Mouse (Mus musculus): Measurements from ENCODE around the gene Plvap. TPM values are rescaled to one million over a fixed set of nuclear protein-coding genes. Genes with fewer than 3 reads are reported as not detected.

The Plvap gene
- polyA plus RNA-seq (2012; rRNA removed), result 5.8 and 9.6 TPM in 2 replicates

DNA sequence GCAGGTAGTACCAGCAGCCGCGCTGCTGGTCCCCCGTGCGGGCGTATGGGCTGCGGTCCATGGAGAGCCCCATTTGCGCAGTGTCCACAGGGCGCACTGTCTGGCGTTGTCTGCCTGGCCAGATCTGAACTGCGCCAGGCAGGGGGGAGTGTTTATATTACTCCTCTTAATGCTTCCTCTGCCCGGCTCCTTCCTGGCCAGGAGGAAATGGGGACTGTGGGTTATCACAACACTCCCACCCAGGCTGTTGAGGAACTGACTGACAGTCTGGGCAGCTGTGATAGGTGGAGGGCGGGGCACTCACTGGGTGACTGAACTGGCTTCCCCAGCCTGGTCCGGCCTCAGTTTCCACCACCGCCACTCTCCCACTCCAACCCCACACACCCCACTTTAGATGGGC, at the start of gene Plvap:
TSS of gene Plvap (minus strand) at position 109 of the 400 bp plus-strand sequence.

DNA sequence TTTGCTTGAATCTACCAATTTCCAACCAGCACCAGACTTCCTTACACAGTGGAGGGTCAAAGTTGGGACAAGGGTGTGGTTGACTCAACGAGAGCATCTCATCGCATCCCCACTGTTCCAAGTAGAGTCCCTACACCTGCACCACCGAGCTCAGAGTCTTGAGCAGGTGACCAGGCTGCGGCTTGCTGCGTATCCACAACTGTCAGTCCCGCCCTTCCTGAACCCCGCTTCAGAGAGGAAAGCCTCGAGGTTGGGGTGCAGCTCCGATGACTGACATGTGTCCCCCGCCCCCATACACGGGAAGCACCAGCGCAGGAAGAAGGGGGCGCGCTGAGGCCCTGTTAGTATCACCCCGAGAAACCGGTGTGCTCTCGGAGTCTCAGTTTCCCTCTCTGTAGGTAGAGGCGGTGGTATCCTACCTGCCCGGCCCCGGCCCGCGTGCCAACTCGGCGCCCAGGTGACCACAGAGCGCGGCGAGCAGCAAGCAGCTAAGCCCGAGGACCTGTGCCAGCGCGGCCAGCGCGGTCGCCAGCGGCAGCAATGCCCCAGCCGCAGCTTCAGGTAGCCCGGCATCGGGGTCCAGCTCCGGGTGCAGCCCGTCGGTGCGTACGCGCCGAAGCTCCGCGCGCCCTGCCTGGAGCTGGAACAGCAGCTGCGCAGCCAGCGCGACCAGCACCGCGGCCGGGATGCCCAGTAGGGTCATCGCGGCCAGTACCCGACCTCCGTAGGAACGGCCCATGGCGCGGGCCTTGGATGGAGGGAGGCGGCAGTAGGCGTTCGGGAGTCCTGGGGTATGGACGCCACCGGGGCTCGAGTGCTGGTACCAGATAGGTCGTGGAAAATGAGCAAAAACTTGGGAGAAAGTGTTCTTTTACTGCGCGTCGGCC, 46.8 kb upstream of the Plvap start, which contains the start of gene Tmem221:
TSS of gene Tmem221 (minus strand) at position 801 of the 887 bp plus-strand sequence.

DNA sequence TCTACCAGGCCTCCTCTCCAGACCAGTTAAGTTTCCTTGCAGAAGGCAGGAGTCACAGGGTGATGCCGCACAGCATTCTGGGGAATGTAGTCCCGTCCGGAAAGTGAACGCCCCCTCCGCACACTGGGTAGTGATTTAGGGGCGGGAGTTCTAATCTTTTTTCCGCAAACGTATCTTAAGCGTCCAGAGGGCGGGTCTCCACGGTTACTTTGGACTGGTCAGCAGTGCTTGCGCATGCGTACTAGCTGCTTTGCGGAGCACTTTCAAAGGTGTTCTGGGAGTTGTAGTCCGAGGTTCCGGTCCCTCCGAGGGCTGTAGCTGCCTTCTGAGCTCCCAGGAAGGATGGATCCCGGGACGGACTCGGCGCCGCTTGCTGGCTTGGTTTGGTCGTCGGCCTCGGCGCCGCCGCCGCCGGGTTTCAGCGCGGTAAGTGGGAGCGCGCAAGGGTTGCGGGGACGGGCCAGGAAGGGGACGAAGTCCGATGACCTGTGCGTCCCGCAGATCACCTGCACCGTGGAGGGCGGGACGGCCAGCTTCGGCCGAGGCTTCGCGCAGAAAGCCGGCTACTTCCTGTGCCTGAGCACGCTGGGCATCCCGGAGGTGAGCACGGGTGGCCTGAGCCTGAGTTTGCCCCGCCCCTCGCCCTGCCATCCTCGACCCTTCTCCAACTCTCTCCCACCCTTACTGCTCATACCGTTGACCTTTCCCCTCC, 31.2 kb upstream of the Plvap start, which contains the start of gene Mvb12a:
TSS of gene Mvb12a (plus strand) at position 291 of the 712 bp plus-strand sequence.

DNA sequence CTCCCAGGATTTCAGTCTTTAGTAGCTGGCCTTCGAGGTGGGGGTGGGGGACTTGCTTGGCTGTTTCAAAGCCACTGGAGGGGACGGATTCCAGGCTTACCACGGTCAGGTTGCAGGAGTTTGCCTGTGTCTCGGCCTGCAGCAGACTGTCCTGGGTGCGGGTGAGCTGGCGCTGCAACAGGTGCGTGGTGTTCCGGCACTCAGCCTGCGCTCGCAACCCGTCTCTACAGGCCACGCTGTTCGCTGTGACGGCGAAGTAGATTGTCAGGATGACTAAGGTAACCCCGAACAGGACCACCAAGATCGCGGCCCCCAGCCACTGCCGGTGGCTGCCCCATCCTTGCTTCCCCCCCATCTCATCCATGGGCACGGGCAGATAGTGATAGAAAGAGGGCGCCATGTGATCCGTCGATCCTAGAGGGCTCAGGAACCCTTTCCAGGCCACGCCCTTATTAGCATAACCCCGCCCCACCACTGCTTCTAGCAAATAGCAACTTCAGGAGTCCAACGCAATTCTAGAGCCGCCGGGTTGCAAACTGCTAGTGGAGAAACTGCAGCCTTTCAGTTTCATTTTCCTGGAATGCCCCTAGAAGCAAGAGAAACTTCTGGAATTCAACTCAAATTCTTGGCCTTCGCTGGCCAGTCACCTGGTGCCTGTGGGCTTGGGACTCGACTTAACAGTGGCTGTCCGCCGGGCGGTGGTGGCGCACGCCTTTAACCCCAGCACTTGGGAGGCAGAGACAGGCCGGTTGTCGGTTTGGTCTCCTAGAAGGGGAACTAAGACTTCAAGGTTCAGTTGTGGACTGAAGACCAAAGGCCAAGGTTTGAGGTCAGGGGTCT, 25.7 kb upstream of the Plvap start, which contains the start of gene Bst2:
TSS of gene Bst2 (minus strand) at position 429 of the 840 bp plus-strand sequence.

DNA sequence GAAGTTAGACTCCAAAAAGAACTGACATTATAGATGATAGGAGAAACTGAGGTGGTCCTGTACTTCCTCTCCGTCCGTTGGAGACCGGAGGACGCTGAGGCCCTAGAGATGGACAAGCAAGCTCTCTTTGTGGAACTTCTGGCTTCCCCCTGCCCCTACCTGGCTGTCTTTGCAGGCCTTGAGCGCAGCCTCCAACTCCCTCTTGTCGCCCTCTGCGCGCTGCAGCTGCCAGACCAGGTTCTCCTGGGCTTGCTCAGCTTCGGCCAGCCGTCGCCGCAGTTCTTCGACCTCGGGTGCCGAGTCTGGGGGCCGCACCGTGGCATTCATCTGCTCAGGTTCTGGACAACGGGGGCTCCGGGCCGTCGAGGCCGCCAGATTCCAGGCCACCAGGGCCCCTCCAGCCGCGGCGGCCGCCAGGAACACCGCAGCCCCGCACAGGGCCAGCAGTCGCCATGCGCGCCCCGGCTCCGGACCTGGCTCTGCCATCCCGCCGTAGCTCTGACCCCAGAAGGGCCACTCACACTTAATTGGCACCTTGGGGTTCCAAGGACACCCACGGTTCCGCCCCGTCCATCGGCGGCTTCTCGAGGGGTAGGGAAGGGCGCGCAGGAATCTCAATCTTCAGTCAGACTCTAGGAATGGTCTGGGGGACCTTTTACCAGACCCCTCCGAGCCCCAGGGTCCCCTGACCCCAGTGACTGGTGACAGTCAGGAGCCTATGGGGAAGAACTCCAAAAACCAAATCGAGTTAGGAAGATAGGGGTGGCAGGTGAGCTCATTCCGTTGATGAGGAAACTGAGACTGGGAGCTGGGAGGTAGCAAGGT, 13.9 kb upstream of the Plvap start, which contains the start of gene Ccdc194:
TSS of gene Ccdc194 (minus strand) at position 486 of the 825 bp plus-strand sequence.

DNA sequence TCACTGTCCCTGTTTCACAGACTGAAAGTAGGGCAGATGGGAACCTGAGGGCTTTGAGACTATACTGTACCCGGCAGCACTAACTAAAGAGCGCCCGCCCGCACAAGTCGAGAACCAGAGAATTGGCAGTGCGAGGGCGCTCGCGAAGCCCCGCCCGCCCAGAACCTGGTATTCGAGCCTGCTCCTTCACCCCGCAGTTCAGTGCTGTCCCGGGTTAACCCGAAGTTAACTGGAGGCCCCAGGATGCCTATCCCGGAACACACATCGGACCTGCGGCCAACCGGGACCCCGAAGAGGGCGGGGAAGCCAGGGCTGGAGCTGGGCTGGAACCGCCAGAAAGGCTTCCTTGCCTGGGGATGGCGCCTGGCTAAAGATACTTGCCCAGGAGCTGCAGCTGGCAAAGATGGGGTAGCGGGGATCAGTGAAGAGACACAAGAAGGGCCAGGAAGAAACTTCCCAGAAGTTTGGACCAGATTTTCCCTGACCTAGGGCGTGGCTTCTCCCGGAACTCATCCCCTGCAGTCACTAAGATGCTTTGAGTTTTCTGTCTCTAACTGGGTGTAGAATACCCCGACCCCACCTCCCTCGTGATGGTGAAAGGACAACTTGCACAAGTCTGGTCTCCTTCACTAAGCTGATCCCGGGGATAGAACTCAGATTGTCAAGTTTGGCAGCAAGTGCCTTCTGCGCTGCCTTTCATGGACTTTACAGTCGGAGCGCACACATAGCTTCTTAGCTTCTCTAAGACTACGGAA, 23.7 kb downstream of the Plvap start, which contains the start of gene Gtpbp3:
TSS of gene Gtpbp3 (plus strand) at position 413 of the 755 bp plus-strand sequence.

DNA sequence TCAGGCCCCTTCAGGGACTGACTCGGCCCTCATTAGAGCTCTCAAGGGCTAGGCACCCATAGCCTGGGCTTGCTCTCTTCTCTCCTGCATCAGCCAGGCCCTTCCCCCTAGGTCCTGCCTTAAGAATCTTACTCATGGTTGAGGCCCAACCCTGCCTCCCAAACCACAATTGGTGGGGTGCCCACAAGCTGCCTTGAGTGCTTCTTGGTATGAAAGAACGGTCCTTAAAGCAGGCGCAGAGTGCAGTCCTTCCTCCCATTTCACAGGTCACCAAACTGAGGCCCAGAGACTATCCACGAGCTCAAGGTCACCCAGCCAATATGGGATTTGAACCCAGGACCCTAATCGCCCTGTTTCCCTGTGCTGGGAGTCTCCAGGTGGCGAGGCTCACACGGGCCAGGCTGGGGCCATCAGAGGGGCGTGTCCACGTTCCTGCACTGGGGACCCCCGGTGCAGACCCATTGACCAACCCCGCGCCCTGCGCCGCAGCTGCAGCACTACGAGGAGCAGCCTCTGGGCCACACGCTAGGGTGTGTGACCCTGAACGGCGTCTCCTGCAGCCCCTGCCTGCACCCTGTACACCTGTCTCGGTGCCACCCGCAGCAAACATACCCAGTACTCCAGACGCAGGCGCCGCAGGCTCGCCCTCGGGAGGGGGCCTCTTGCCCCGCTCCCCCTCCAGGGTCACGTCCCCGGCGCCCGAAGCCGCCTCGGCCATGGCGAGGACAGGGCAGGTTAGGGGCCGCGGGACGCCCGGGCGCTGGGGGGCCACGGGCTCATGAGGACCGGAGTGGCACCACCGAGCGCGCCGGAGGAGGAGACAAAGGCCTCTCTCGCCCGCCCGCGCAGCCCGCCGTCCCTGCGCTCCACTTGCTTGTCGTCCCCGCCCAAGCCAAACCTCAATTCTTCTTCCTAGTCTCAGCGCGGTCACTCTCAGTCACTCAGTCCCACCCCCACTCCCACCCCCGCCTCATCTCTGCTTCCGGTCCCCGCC, 26.1 kb downstream of the Plvap start, which contains the start of gene Ano8:
TSS of gene Ano8 (minus strand) at position 822 of the 994 bp plus-strand sequence.

DNA sequence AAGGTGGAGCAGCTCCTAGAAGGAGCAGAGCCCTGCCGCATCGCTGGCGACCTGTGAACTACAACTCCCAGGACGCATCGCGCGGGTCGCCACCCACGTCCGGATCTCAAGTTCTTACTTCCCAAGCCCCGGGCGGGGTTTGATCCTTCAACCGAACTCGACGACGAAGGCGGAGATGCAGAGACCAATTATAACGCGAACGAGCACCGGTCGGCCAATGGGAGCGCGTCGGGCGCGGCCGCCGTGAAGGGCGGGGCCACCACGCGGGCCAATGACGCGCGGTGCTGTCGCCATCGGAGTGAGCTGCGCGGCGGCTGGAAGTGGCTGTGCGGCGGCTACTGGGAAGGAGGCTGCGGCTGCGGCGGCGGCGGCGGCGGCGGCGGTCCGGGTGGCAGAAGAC, 42.6 kb downstream of the Plvap start, which contains the start of gene Dda1:
TSS of gene Dda1 (plus strand) at position 284 of the 400 bp plus-strand sequence.

DNA sequence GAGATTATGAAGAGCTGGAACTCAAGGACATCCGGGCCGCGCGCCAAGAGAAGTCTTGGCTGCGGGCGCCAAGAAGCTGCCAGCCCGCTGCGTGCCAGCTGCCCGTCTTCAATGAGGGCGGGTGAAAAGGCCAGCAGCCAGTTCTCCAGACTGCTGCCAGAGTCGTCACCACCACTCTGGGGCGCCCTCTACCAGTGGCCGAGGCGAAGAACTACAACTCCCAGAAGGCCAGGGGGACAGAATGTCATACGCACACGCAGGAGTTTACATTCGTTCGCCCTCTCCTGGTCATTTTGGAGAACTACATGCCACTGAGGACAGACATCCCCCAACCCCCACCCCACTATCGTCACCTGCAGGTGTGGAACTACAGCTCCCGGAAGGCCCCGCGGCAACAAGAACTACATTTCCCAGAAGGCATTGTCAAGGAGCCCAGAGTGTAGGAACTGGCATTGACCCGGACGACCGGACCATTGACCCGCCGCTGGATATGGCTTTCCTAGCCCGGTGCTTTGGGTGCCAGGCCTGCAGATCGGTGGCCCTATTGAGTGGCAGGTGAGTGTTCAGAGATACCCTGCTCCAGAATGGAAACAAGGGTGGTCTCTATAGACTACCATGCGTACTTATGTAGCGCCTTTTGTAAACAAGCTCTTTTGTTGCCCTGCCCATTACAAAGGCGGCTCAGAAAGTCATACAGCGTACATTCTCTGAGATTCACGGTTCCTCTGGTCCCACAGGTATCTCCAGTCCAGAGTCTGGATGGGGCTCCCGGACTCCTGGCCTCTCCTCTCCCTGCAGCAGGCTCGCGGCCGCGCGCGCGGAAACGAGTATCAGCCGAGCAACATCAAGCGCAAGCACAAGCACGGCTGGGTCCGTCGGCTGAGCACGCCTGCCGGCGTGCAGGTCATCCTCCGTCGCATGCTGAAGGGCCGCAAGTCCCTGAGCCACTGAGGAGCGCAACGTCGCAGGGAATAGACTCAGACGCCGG, 46.7 kb downstream of the Plvap start, which contains the start of gene Mrpl34:
TSS of gene Mrpl34 (plus strand) at position 447 of the 988 bp plus-strand sequence.

DNA sequence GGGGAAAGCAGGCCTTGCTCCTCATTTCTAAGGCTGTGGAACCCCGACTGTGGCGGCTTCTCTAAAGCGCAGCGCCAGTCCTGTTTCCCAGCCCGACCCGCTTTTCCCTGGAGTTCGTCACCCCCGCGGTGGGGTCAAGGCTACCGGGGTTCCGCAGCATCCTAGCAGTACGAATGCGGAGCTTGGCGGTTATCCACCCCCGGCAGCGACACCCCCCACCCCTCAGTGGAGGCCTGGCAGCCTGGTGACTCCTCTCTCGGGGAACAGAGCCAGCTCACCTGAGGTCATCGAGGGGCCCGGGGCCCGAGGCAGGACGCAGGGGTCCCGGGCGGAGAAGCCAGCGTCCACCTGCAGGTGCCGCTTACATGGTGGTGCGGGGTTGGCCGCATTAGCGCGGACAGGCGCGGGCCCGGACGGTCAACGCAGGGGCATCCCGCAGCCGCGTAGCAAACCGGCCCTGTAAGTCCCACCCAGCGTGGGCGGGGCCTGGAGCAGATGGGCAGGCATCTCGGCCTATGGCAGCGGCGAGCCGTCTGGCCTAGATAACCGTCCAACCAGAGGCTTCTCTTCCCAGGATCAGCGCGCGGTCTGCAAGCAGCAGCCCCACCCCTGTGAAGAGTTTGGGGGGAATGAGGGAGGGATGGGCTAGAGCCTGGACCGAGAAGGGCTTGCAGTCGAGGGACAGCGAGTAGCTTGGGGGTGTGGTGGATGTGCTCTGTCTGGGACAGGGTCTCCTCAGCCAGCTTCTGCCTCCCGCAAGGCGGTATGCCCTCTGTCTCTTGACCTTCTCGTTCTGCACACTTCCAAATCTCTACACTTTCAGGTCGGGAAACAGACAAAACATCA, 48.1 kb downstream of the Plvap start, which contains the start of gene Abhd8:
TSS of gene Abhd8 (minus strand) at position 468 of the 846 bp plus-strand sequence.

Other genes with a start within 250 kb of the Plvap start
- gene Myo9b, start 239.0 kb downstream of the Plvap start, polyA plus RNA-seq (2012; rRNA removed), result 30.5 and 39.3 TPM in 2 replicates
- gene Haus8, start 238.8 kb downstream of the Plvap start, polyA plus RNA-seq (2012; rRNA removed), result 33.6 and 34.4 TPM in 2 replicates
- gene Use1, start 144.9 kb downstream of the Plvap start, polyA plus RNA-seq (2012; rRNA removed), result 189 and 196 TPM in 2 replicates
- gene Ocel1, start 140.5 kb downstream of the Plvap start, polyA plus RNA-seq (2012; rRNA removed), result 7.5 and 7.7 TPM in 2 replicates
- 45.7 and 51.9 TPM in 2 replicates for gene Nr2f6, start 129.8 kb downstream of the Plvap start, polyA plus RNA-seq (2012; rRNA removed)
- gene Ushbp1, start 116.0 kb downstream of the Plvap start, polyA plus RNA-seq (2012; rRNA removed), result 8.3 and 11.3 TPM in 2 replicates
- gene Babam1, start 114.9 kb downstream of the Plvap start, polyA plus RNA-seq (2012; rRNA removed), result 97.3 and 104 TPM in 2 replicates
- 8.1 and 8.3 TPM in 2 replicates for gene Ankle1, start 105.7 kb downstream of the Plvap start, polyA plus RNA-seq (2012; rRNA removed)
- 155 and 157 TPM in 2 replicates for gene Abhd8, start 48.1 kb downstream of the Plvap start, polyA plus RNA-seq (2012; rRNA removed)
- gene Mrpl34, start 46.8 kb downstream of the Plvap start, polyA plus RNA-seq (2012; rRNA removed), result 85.0 and 87.9 TPM in 2 replicates
- gene Dda1, start 42.6 kb downstream of the Plvap start, polyA plus RNA-seq (2012; rRNA removed), result 190 and 206 TPM in 2 replicates
- 123 and 129 TPM in 2 replicates for gene Ano8, start 25.8 kb downstream of the Plvap start, polyA plus RNA-seq (2012; rRNA removed)
- 26.4 and 27.6 TPM in 2 replicates for gene Gtpbp3, start 23.6 kb downstream of the Plvap start, polyA plus RNA-seq (2012; rRNA removed)
- gene Ccdc194, start 14.0 kb upstream of the Plvap start, polyA plus RNA-seq (2012; rRNA removed), result 0.12 and 0.76 TPM in 2 replicates
- 23.7 and 32.4 TPM in 2 replicates for gene Bst2, start 25.7 kb upstream of the Plvap start, polyA plus RNA-seq (2012; rRNA removed)
- 83.5 and 85.0 TPM in 2 replicates for gene Mvb12a, start 31.2 kb upstream of the Plvap start, polyA plus RNA-seq (2012; rRNA removed)
- 0.06 and 0.16 TPM in 2 replicates for gene Tmem221, start 47.1 kb upstream of the Plvap start, polyA plus RNA-seq (2012; rRNA removed)
- gene Nxnl1, start 54.8 kb upstream of the Plvap start, polyA plus RNA-seq (2012; rRNA removed), result 0.04 TPM in 1 of 2 replicates, not detected in the other
- 125 and 129 TPM in 2 replicates for gene Slc27a1, start 57.1 kb upstream of the Plvap start, polyA plus RNA-seq (2012; rRNA removed)
- 81.8 and 92.2 TPM in 2 replicates for gene Pgls, start 80.4 kb upstream of the Plvap start, polyA plus RNA-seq (2012; rRNA removed)
- 8.6 and 9.1 TPM in 2 replicates for gene Fam129c, start 85.9 kb upstream of the Plvap start, polyA plus RNA-seq (2012; rRNA removed)
- 164 and 174 TPM in 2 replicates for gene Colgalt1, start 99.2 kb upstream of the Plvap start, polyA plus RNA-seq (2012; rRNA removed)
- gene Unc13a, start 160.0 kb upstream of the Plvap start, polyA plus RNA-seq (2012; rRNA removed), result 123 and 130 TPM in 2 replicates
- 5.1 TPM in 2 replicates for gene Jak3, start 164.5 kb upstream of the Plvap start, polyA plus RNA-seq (2012; rRNA removed)
- gene Insl3, start 177.5 kb upstream of the Plvap start, polyA plus RNA-seq (2012; rRNA removed), result 1.2 and 2.9 TPM in 2 replicates
- gene B3gnt3, start 190.0 kb upstream of the Plvap start, polyA plus RNA-seq (2012; rRNA removed), result 0.54 and 0.59 TPM in 2 replicates
- 189 and 205 TPM in 2 replicates for gene Fcho1, start 214.0 kb upstream of the Plvap start, polyA plus RNA-seq (2012; rRNA removed)